Mouse (Mus musculus) CH12.LX (cell line): ENCODE data around the gene Zfp423. TPM values are rescaled to one million over a fixed set of nuclear protein-coding genes. Genes with fewer than 3 reads are reported as not detected.

Source experiments
- DNase-seq: peaks from one replicate; pipeline ENCODE4 v3.0.0-alpha.2; 2013; ENCODE audit errors: extremely low read depth
- H3K27ac ChIP-seq: 2 replicates; pipeline ENCODE4 v1.5.1; 2012; ENCODE audit warnings: low read depth, mild to moderate bottlenecking, control low read depth, moderate library complexity; ENCODE audit not compliant: insufficient read depth
- H3K27me3 ChIP-seq: replicated peaks from 2 replicates; pipeline ENCODE3; 2012; ENCODE audit warnings: inconsistent platforms
- H3K36me3 ChIP-seq, 2 experiments: replicated peaks in 1 of 2; 2 replicates each; pipeline versions ENCODE3 to v1.6.1; 2012; ENCODE audit warnings: inconsistent platforms in 1 of 2, low read length in 1 of 2, mild to moderate bottlenecking in 1 of 2, mixed read lengths in 1 of 2, moderate library complexity in 1 of 2; ENCODE audit not compliant: control insufficient read depth in 1 of 2, insufficient read depth in 1 of 2
- H3K4me1 ChIP-seq, 2 experiments: 2 replicates each; pipeline ENCODE4 v1.6.1; 2012; ENCODE audit warnings: inconsistent platforms in 1 of 2, moderate library complexity in 1 of 2; ENCODE audit not compliant: insufficient read depth in 2 of 2, control insufficient read depth in 1 of 2
- H3K4me2 ChIP-seq: 2 replicates; pipeline ENCODE4 v1.6.1; 2012; ENCODE audit warnings: low read depth, mild to moderate bottlenecking, control low read depth; ENCODE audit not compliant: poor library complexity, insufficient read depth, severe bottlenecking
- H3K4me3 ChIP-seq, 3 experiments: fragments of 150-350 bp in 1 of 3; sonication (generic) in 1 of 3; replicated peaks in 1 of 3; 2 replicates each; pipeline versions ENCODE3 to v1.5.1; 2011 to 2012; ENCODE audit warnings: low read depth in 2 of 3, low read length in 2 of 3, mild to moderate bottlenecking in 2 of 3, moderate library complexity in 2 of 3, control low read depth in 1 of 3, improper control_type of control experiment in 1 of 3, inconsistent platforms in 1 of 3, mixed read lengths in 1 of 3; ENCODE audit not compliant: poor library complexity in 1 of 3
- H3K79me2 ChIP-seq: replicated peaks from 2 replicates; pipeline ENCODE4 v1.6.1; 2012; ENCODE audit warnings: mild to moderate bottlenecking, moderate library complexity; ENCODE audit not compliant: control insufficient read depth, poor library complexity, insufficient read depth, severe bottlenecking; ENCODE audit errors: extremely low read depth
- H3K9ac ChIP-seq: 2 replicates; pipeline ENCODE4 v1.6.1; 2012; ENCODE audit warnings: low read depth, mild to moderate bottlenecking, control low read depth, moderate library complexity; ENCODE audit not compliant: insufficient read depth
- H3K9me3 ChIP-seq: replicated peaks from 2 replicates; pipeline ENCODE3; 2012; ENCODE audit warnings: low read length, inconsistent platforms, mixed read lengths
- BHLHE40 ChIP-seq: IDR thresholded peaks from 2 replicates; pipeline ENCODE4 v1.6.1; 2011; ENCODE audit warnings: mild to moderate bottlenecking, low read depth, low read length, improper control_type of control experiment
- CHD1 ChIP-seq: IDR thresholded peaks from 2 replicates; pipeline ENCODE4 v1.6.1; 2012; ENCODE audit warnings: low read depth, low read length, improper control_type of control experiment, inconsistent platforms
- CHD2 ChIP-seq: IDR thresholded peaks from 2 replicates; pipeline ENCODE4 v1.6.1; 2011; ENCODE audit warnings: low read length, improper control_type of control experiment
- CTCF ChIP-seq, 2 experiments: IDR thresholded peaks in 1 of 2; conservative IDR thresholded peaks in 1 of 2; 2 replicates each; pipeline ENCODE4 v1.5.1; 2011 to 2012; ENCODE audit warnings: low read depth in 2 of 2, low read length in 2 of 2, improper control_type of control experiment in 1 of 2, inconsistent platforms in 1 of 2, mild to moderate bottlenecking in 1 of 2, moderate library complexity in 1 of 2
- E2F4 ChIP-seq: IDR thresholded peaks from 2 replicates; pipeline ENCODE4 v1.6.1; 2011; ENCODE audit warnings: low read depth, low read length, improper control_type of control experiment; ENCODE audit not compliant: insufficient replicate concordance
- ELF1 ChIP-seq: IDR thresholded peaks from 2 replicates; pipeline ENCODE4 v1.6.1; 2014; ENCODE audit warnings: low read depth, mild to moderate bottlenecking, inconsistent platforms, low read length, improper control_type of control experiment
- EP300 ChIP-seq: IDR thresholded peaks from 2 replicates; pipeline ENCODE4 v1.6.1; 2011; ENCODE audit warnings: low read length, improper control_type of control experiment
- ETS1 ChIP-seq: conservative IDR thresholded peaks from 2 replicates; pipeline ENCODE4 v1.6.1; 2012; ENCODE audit warnings: low read depth, mild to moderate bottlenecking, inconsistent platforms, low read length, improper control_type of control experiment, moderate library complexity
- JUN ChIP-seq: IDR thresholded peaks from 2 replicates; pipeline ENCODE4 v1.6.1; 2011; ENCODE audit warnings: low read depth, mild to moderate bottlenecking, low read length, improper control_type of control experiment, moderate library complexity; ENCODE audit not compliant: insufficient read depth
- KAT2A ChIP-seq: IDR thresholded peaks from 2 replicates; pipeline ENCODE4 v1.6.1; 2012; ENCODE audit warnings: low read length, improper control_type of control experiment, inconsistent platforms; ENCODE audit not compliant: insufficient replicate concordance
- MAFK ChIP-seq: IDR thresholded peaks from 2 replicates; pipeline ENCODE4 v1.6.1; 2011; ENCODE audit warnings: low read length, improper control_type of control experiment; ENCODE audit not compliant: insufficient replicate concordance
- MAX ChIP-seq: IDR thresholded peaks from 2 replicates; pipeline ENCODE4 v1.6.1; 2011; ENCODE audit warnings: low read length, improper control_type of control experiment
- MXI1 ChIP-seq: IDR thresholded peaks from 2 replicates; pipeline ENCODE4 v1.6.1; 2011; ENCODE audit warnings: mild to moderate bottlenecking, low read depth, low read length, improper control_type of control experiment
- NELFE ChIP-seq: IDR thresholded peaks from 2 replicates; pipeline ENCODE4 v1.6.1; 2011; ENCODE audit warnings: low read depth, low read length, improper control_type of control experiment
- NRF1 ChIP-seq: IDR thresholded peaks from 2 replicates; pipeline ENCODE4 v1.6.1; 2014; ENCODE audit warnings: low read depth, mild to moderate bottlenecking, inconsistent platforms, low read length, improper control_type of control experiment, moderate library complexity
- PAX5 ChIP-seq: IDR thresholded peaks from 2 replicates; pipeline ENCODE4 v1.6.1; 2012; ENCODE audit warnings: low read length, inconsistent platforms, mixed read lengths
- POLR2A ChIP-seq: IDR thresholded peaks from 2 replicates; pipeline ENCODE4 v1.6.1; 2011; ENCODE audit warnings: low read depth, mild to moderate bottlenecking, improper control_type of control experiment, low read length
- POLR2AphosphoS2 ChIP-seq: IDR thresholded peaks from 2 replicates; pipeline ENCODE4 v1.6.1; 2011; ENCODE audit warnings: low read depth, low read length, improper control_type of control experiment
- SIN3A ChIP-seq: IDR thresholded peaks from 2 replicates; pipeline ENCODE4 v1.6.1; 2012; ENCODE audit warnings: low read length, improper control_type of control experiment, inconsistent platforms
- SMC3 ChIP-seq: IDR thresholded peaks from 2 replicates; pipeline ENCODE4 v1.6.1; 2011; ENCODE audit warnings: low read depth, low read length, improper control_type of control experiment
- TBP ChIP-seq: conservative IDR thresholded peaks from 2 replicates; pipeline ENCODE4 v1.6.1; 2011; ENCODE audit warnings: low read depth, low read length, improper control_type of control experiment
- TCF12 ChIP-seq: IDR thresholded peaks from 2 replicates; pipeline ENCODE4 v1.6.1; 2014; ENCODE audit warnings: low read depth, mild to moderate bottlenecking, inconsistent platforms, low read length, improper control_type of control experiment
- UBTF ChIP-seq: IDR thresholded peaks from 2 replicates; pipeline ENCODE4 v1.6.1; 2012; ENCODE audit warnings: low read depth, mild to moderate bottlenecking, inconsistent platforms, low read length, improper control_type of control experiment, moderate library complexity
- USF1 ChIP-seq: IDR thresholded peaks from 2 replicates; pipeline ENCODE4 v1.6.1; 2014; ENCODE audit warnings: low read depth, mild to moderate bottlenecking, inconsistent platforms, low read length, improper control_type of control experiment
- ZC3H11A ChIP-seq: IDR thresholded peaks from 2 replicates; pipeline ENCODE4 v1.6.1; 2012; ENCODE audit warnings: low read depth, mild to moderate bottlenecking, inconsistent platforms, low read length, improper control_type of control experiment
- ZKSCAN1 ChIP-seq: IDR thresholded peaks from 2 replicates; pipeline ENCODE4 v1.6.1; 2012; ENCODE audit warnings: low read depth, inconsistent platforms, low read length, improper control_type of control experiment, borderline replicate concordance
- ZNF384 ChIP-seq: IDR thresholded peaks from 2 replicates; pipeline ENCODE4 v1.6.1; 2012; ENCODE audit warnings: low read depth, low read length, improper control_type of control experiment, inconsistent platforms
- dilution Hi-C: fragments of 300-500 bp; cut with MboI; formaldehyde crosslinking; loops from 2 replicates; pipeline ENCODE4 v1.14.3; 2020; ENCODE audit warnings: low sequenced_read_pairs; ENCODE audit not compliant: extremely low pct_unique_long_range_greater_than_20kb, extremely low pct_ligation_motif_present
- in situ Hi-C: fragments of 300-500 bp; cut with MboI; formaldehyde crosslinking; loops from 3 replicates; pipeline ENCODE4 v1.14.3; 2019; ENCODE audit warnings: low sequenced_read_pairs, low pct_ligation_motif_present, low pct_unique_long_range_greater_than_20kb, mixed read lengths
- polyA plus RNA-seq: library from polyadenylated mRNA; unstranded; fragments of >175 nt; gene quantifications from 2 replicates; pipeline ENCODE4 v1.2.1, GENCODE M21; 2012; ENCODE audit warnings: low read depth; ENCODE audit not compliant: insufficient read length
- total RNA-seq, 2 experiments: library from RNA; depleted of rRNA; stranded (reverse); fragments of 300-350 nt in 1 of 2; fragments of >200 nt in 1 of 2; gene quantifications; 2 replicates each; pipeline ENCODE4 v1.2.3; 2012 to 2014

Zfp423 gene
- total and polyA plus RNA-seq, 3 experiments, result 0.25 to 2.7 (median 0.32) TPM

- no peak overlapping the region for H3K9ac ChIP-seq
- H3K4me2 ChIP-seq, result no peak overlapping the region
- no peak overlapping the region for H3K4me3 ChIP-seq
- no peak for DNase-seq
- dilution Hi-C loops, result no loop called here
- in situ Hi-C loops, result no loop called here
- H3K27ac ChIP-seq, result no peak overlapping the region
- TF ChIP-seq EP300, result no peak
- no peak for TF ChIP-seq USF1
- peaks cover 0 to 44% of the 10 kb centered on the region in 2 experiments for H3K4me1 ChIP-seq
- H3K27me3 ChIP-seq, result no peaks in the 10 kb centered on the region
- H3K36me3 ChIP-seq, result no peaks in the 10 kb centered on the region
- no peaks in the 10 kb centered on the region for H3K9me3 ChIP-seq
- no peaks in the 10 kb centered on the region for H3K79me2 ChIP-seq
These were observed 92.8 kb downstream of the Zfp423 start for GRCm38 (mm10) chr8:87866586-87866985.

- Histone ChIP-seq H3K36me3 (no peaks in the 10 kb centered on the region), H3K79me2 (no peaks in the 10 kb centered on the region), H3K4me2 (no peak overlapping the region), H3K4me3 (no peak overlapping the region), H3K9ac (no peak overlapping the region), H3K27ac (no peak overlapping the region), H3K27me3 (no peaks in the 10 kb centered on the region), H3K4me1 (peaks cover 0 to 35% of the 10 kb centered on the region in 2 experiments)
- dilution Hi-C loops (no loop called here), in situ Hi-C loops (no loop called here)
- DNase-seq, result peak; percentile 77
- TF ChIP-seq KAT2A (no peak), MAFK (no peak), MXI1 (no peak), ZC3H11A (no peak), PAX5 (no peak), JUN (no peak), ZNF384 (no peak), BHLHE40 (no peak), TCF12 (no peak), POLR2AphosphoS2 (no peak)
- TF ChIP-seq, all 38 proteins: peak for 0
- no peaks in the 10 kb centered on the region for H3K9me3 ChIP-seq
These were observed 95.2 kb downstream of the Zfp423 start for GRCm38 (mm10) chr8:87864236-87864635.

DNA sequence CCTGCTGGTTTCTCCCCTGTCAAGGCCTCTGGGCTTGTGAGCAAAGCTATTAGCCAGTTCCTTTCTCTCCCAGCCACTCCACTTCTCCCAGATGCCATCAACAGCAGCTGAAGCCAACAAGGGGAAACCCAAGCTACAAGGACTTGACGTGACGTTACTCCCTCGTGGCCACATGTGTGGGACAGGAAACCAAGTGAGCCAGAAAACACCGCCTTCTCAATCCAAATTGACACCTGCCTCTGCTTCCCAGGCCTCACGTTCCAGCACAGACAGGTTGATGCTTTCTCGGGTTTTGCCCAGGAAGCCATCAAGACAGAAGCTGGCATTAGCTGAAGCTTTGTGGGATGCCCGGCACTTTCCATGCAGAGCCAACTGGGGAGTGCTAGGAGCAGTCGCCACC, 96.3 kb downstream of the Zfp423 start:
- DNase-seq, result peak; percentile 75
- Histone ChIP-seq H3K9me3 (no peaks in the 10 kb centered on the region), H3K27ac (no peak overlapping the region), H3K79me2 (no peaks in the 10 kb centered on the region), H3K27me3 (no peaks in the 10 kb centered on the region), H3K4me2 (no peak overlapping the region), H3K9ac (no peak overlapping the region), H3K36me3 (no peaks in the 10 kb centered on the region), H3K4me1 (peaks cover 0 to 30% of the 10 kb centered on the region in 2 experiments), H3K4me3 (no peak overlapping the region)
- dilution Hi-C loops, result no loop called here
- in situ Hi-C loops, result no loop called here
- 0 out of 2 replicates have a peak, but pooled peaks have one; percentile 31 for TF ChIP-seq MXI1
- TF ChIP-seq SIN3A, result no peak
- no peak for TF ChIP-seq SMC3
- no peak for TF ChIP-seq POLR2A
- TF ChIP-seq CHD1, result no peak
- TF ChIP-seq TBP, result no peak
- 0 out of 2 replicates have a peak, but pooled peaks have one; percentile 9 for TF ChIP-seq ELF1
- TF ChIP-seq TCF12, result peak; percentile 51; the same call in 1 of the 2 replicates
- no peak for TF ChIP-seq UBTF
- peak; percentile 30 for TF ChIP-seq EP300
- TF ChIP-seq CTCF (conservative IDR thresholded peaks at IDR 0.05 in 1 of 2, IDR thresholded peaks at IDR 0.05 in 1 of 2; ENCODE audit: low read depth in 2 of 2, low read length in 2 of 2), result no peak
- peak; percentile 81 for TF ChIP-seq MAX
- no peak for TF ChIP-seq E2F4
- 0 out of 2 replicates have a peak, but pooled peaks have one; percentile 27 for TF ChIP-seq CHD2
- peak; percentile 45 for TF ChIP-seq ETS1
- TF ChIP-seq MAFK, result peak; percentile 19; the same call in 1 of the 2 replicates
- TF ChIP-seq ZNF384, result no peak
- TF ChIP-seq ZKSCAN1, result no peak
- TF ChIP-seq NRF1, result no peak
- 0 out of 2 replicates have a peak, but pooled peaks have one; percentile 14 for TF ChIP-seq NELFE
- TF ChIP-seq PAX5, result no peak
